10 mouse cellular contexts compared by ENCODE assay signal in genomic region chr1:34858671-34859070, GRCm38 (mm10). TPM values are rescaled to one million over a fixed set of nuclear protein-coding genes. Genes with fewer than 3 reads are reported as not detected.
DNase-seq lines count a peak whose midpoint lies in the region; ATAC-seq lines count a peak whose summit lies in the region.
"Had no signal": no experiment of that assay in that cellular context is flagged by ENCODE, and none has a peak within 500 bp of the region (broad histone marks: within the 10 kb centered on the region; RNA-seq: fewer than 3 reads in every experiment).

No protein-coding gene starts in this region.

- H3K9me3 ChIP-seq in liver, embryonic 13.5 days (replicated peaks): no peaks in the 10 kb centered on the region
- no peaks in the 10 kb centered on the region for H3K9me3 ChIP-seq in liver, embryonic 16.5 days (replicated peaks; ENCODE audit: control insufficient read depth, low read length)
- H3K9me3 ChIP-seq: embryonic facial prominence, embryonic 13.5 days had no signal

- ATAC-seq in liver, embryonic 13.5 days (ENCODE audit: low read depth): peak; percentile 41; the same call in 1 of the 2 replicates
- ATAC-seq in common myeloid progenitor, adult 5-6 weeks (replicated peaks; ENCODE audit: low read depth, poor library complexity, severe bottlenecking): peak; percentile 96
- ATAC-seq in liver, embryonic 16.5 days (ENCODE audit: low read depth): 0 out of 2 replicates have a peak, but pooled peaks have one; percentile 30
- ATAC-seq in activated CD4-positive, CD25-positive, alpha-beta regulatory T cell, adult 4 months: no peak

- peaks cover 10% of the 10 kb centered on the region; the same call in 1 of the 2 replicates for H3K36me3 ChIP-seq in liver, embryonic 13.5 days
- no peaks in the 10 kb centered on the region for H3K36me3 ChIP-seq in liver, embryonic 16.5 days (ENCODE audit: control insufficient read depth, insufficient read depth)
- peaks cover 3% of the 10 kb centered on the region; the same call in 1 of the 2 replicates for H3K36me3 ChIP-seq in splenic B cell, adult 2 months (ENCODE audit: control insufficient read depth, insufficient read depth, low read length, poor library complexity, severe bottlenecking)

- H3K4me1 ChIP-seq in liver, embryonic 13.5 days (replicated peaks): no peaks in the 10 kb centered on the region
- no peaks in the 10 kb centered on the region for H3K4me1 ChIP-seq in liver, embryonic 16.5 days (ENCODE audit: control insufficient read depth, low read depth, low read length)
- H3K4me1 ChIP-seq: embryonic facial prominence, embryonic 13.5 days had no signal

- no peaks in the 10 kb centered on the region for H3K27me3 ChIP-seq in liver, embryonic 13.5 days
- H3K27me3 ChIP-seq in liver, embryonic 16.5 days (ENCODE audit: control insufficient read depth, insufficient read depth, low read depth, low read length): no peaks in the 10 kb centered on the region
- H3K27me3 ChIP-seq in splenic B cell, adult 2 months (ENCODE audit: control insufficient read depth, insufficient read depth, low read length, poor library complexity, severe bottlenecking): no peaks in the 10 kb centered on the region
- H3K27me3 ChIP-seq: embryonic facial prominence, embryonic 13.5 days had no signal

- WGBS in liver, embryonic 13.5 days (ENCODE audit: insufficient replicate concordance): 41% methylated on average over 5 of the region's 5 CpGs
- WGBS in liver, embryonic 16.5 days (ENCODE audit: insufficient replicate concordance): 34% methylated on average over 5 of the region's 5 CpGs

- no peak for DNase-seq in liver, embryonic 13.5 days
- DNase-seq in liver: no peak
- peak; percentile 69 for DNase-seq in splenic B cell, adult 2 months (ENCODE audit: low read depth, low spot score)
- DNase-seq in thymus, postnatal 14 days: no peak
- DNase-seq in urinary bladder, adult 2 months (ENCODE audit: low spot score): no peak
- DNase-seq: cerebellum, adult 8-10 months had no signal

- H3K4me3 ChIP-seq in liver, embryonic 13.5 days (replicated peaks): no peak overlapping the region
- no peak overlapping the region for H3K4me3 ChIP-seq in liver, embryonic 16.5 days (ENCODE audit: low read depth, low read length)
- H3K4me3 ChIP-seq: embryonic facial prominence, embryonic 13.5 days had no signal

- no peak overlapping the region for H3K4me2 ChIP-seq in liver, embryonic 13.5 days
- H3K4me2 ChIP-seq in liver, embryonic 16.5 days (ENCODE audit: low read depth, low read length): no peak overlapping the region
- H3K4me2 ChIP-seq: embryonic facial prominence, embryonic 13.5 days had no signal

- no peak overlapping the region for H3K9ac ChIP-seq in liver, embryonic 13.5 days
- H3K9ac ChIP-seq in liver, embryonic 16.5 days (ENCODE audit: low read depth, low read length): no peak overlapping the region
- H3K9ac ChIP-seq: embryonic facial prominence, embryonic 13.5 days had no signal

- no peak overlapping the region for H3K27ac ChIP-seq in liver, embryonic 13.5 days
- H3K27ac ChIP-seq in liver, embryonic 16.5 days (ENCODE audit: low read length): no peak overlapping the region
- H3K27ac ChIP-seq: embryonic facial prominence, embryonic 13.5 days had no signal

RNA-seq across cellular contexts. Expression of gene Plekhb2, which starts 8.9 kb away (rescaled TPM):
- polyA plus RNA-seq in liver, embryonic 13.5 days (2015; fragmentation: Nextera tagmentation; extraction: Ambion mirVana): 9.7 and 11.5 TPM in 2 replicates
- 8.1 and 18.9 TPM in 2 replicates for total RNA-seq in common myeloid progenitor, adult 5-6 weeks (2017)
- 9.1 and 10.6 TPM in 2 replicates for polyA plus RNA-seq in liver, embryonic 16.5 days (2015; fragmentation: Nextera tagmentation; extraction: Ambion mirVana)
- 120 and 125 TPM in 2 replicates for polyA plus RNA-seq in urinary bladder, adult 2 months (2012; rRNA removed)
- 100 to 1,000 TPM; 120 to 128 TPM for polyA plus RNA-seq in activated CD4-positive, CD25-positive, alpha-beta regulatory T cell, adult 4 months (2017; shearing (Covaris generic))

RNA-seq across cellular contexts. Expression of gene Fam168b, which starts 15.8 kb away (rescaled TPM):
- polyA plus RNA-seq in liver, embryonic 13.5 days (2015; fragmentation: Nextera tagmentation; extraction: Ambion mirVana): 16.1 and 18.3 TPM in 2 replicates
- total RNA-seq in common myeloid progenitor, adult 5-6 weeks (2017): 63.0 and 63.7 TPM in 2 replicates
- polyA plus RNA-seq in liver, embryonic 16.5 days (2015; fragmentation: Nextera tagmentation; extraction: Ambion mirVana): 12.7 and 13.5 TPM in 2 replicates
- polyA plus RNA-seq in urinary bladder, adult 2 months (2012; rRNA removed): 90.5 and 98.5 TPM in 2 replicates
- 10 to 100 TPM; 18.6 to 20.8 TPM for polyA plus RNA-seq in activated CD4-positive, CD25-positive, alpha-beta regulatory T cell, adult 4 months (2017; shearing (Covaris generic))
